13 mouse cellular contexts compared by ENCODE assay signal in the genomic region with DNA sequence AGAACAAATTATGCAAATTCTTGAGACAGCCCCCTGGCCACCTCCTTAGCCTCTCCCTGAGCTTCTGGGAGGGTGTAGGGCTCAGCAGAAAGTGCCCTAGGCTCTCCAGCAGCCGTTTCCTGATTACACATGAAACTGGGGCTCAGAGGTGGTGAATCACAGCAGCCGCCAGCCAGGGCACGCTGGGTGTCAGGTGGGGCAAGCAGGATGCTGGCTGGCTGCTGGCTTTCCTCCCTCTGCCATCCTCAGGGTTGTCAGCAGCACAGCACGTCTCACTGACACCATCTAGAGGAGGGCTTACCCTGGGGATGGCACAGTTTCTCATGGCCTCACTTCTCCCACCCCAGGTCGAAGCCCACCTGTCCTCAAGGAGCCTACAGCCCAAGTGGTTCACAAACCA. TPM values are rescaled to one million over a fixed set of nuclear protein-coding genes. Genes with fewer than 3 reads are reported as not detected.
A peak's percentile ranks its signal among the peaks of the same experiment; 100 is the strongest.
DNase-seq lines count a peak whose midpoint lies in the region; ATAC-seq and TF ChIP-seq lines count a peak whose summit lies in the region.
"Had no signal": no experiment of that assay in that cellular context is flagged by ENCODE, and none has a peak within 500 bp of the region (broad histone marks: within the 10 kb centered on the region; RNA-seq: fewer than 3 reads in every experiment).

No protein-coding gene starts in this region.

- CTCF ChIA-PET in Patski (lab: Charles Lee): interaction anchor here (5.1 to 10.1 kb wide), 2 partner anchors 23 to 42 kb away, joined by 34 to 144 read pairs; partner anchors contain the start of gene Lgals2

- intact Hi-C loops in heart, postnatal 14 days (cut with DNase I): no loop called here

- 16% methylated on average over 5 of the region's 5 CpGs for WGBS in hindbrain, embryonic 13.5 days
- 25% methylated on average over 5 of the region's 5 CpGs for WGBS in hindbrain, embryonic 12.5 days
- 18% methylated on average over 5 of the region's 5 CpGs for WGBS in neural tube, embryonic 15.5 days

- POLR2A ChIA-PET in Patski (lab: Charles Lee): interaction anchor here (2.3 to 3.6 kb wide), 2 partner anchors 19 to 22 kb away, joined by 6 to 14 read pairs; no protein-coding TSS in a partner anchor

- H3K4me3 ChIP-seq in hindbrain, embryonic 13.5 days: no peak overlapping the region
- H3K4me3 ChIP-seq in hindbrain, embryonic 12.5 days: no peak overlapping the region
- H3K4me3 ChIP-seq in neural tube, embryonic 15.5 days (replicated peaks): no peak overlapping the region
- H3K4me3 ChIP-seq: gastrocnemius, adult 2 months; left cerebral cortex, adult 2 months had no signal

- ATAC-seq in hindbrain, embryonic 13.5 days (ENCODE audit: low FRiP score): no peak
- ATAC-seq in hindbrain, embryonic 12.5 days (ENCODE audit: low FRiP score): no peak
- ATAC-seq in Patski: peak; percentile 60
- ATAC-seq in neural tube, embryonic 15.5 days (ENCODE audit: low FRiP score): no peak

- H3K9ac ChIP-seq in hindbrain, embryonic 13.5 days: peak overlapping the region; percentile 36; the same call in 1 of the 2 replicates
- no peak overlapping the region for H3K9ac ChIP-seq in hindbrain, embryonic 12.5 days
- 0 out of 2 replicates have a peak overlapping the region, but pooled peaks have one; percentile 28 for H3K9ac ChIP-seq in neural tube, embryonic 15.5 days (replicated peaks)

- H3K27ac ChIP-seq in hindbrain, embryonic 13.5 days: no peak overlapping the region
- no peak overlapping the region for H3K27ac ChIP-seq in hindbrain, embryonic 12.5 days
- H3K27ac ChIP-seq in neural tube, embryonic 15.5 days (replicated peaks): no peak overlapping the region
- H3K27ac ChIP-seq: gastrocnemius, adult 2 months; left cerebral cortex, adult 2 months had no signal

- no peak overlapping the region for H3K4me2 ChIP-seq in hindbrain, embryonic 13.5 days
- no peak overlapping the region for H3K4me2 ChIP-seq in hindbrain, embryonic 12.5 days (replicated peaks)
- no peak overlapping the region for H3K4me2 ChIP-seq in neural tube, embryonic 15.5 days

- H3K4me1 ChIP-seq in hindbrain, embryonic 13.5 days (replicated peaks): peaks cover 28% of the 10 kb centered on the region
- H3K4me1 ChIP-seq in hindbrain, embryonic 12.5 days: peaks cover 19% of the 10 kb centered on the region
- peaks cover 23% of the 10 kb centered on the region for H3K4me1 ChIP-seq in neural tube, embryonic 15.5 days

- no peaks in the 10 kb centered on the region for H3K9me3 ChIP-seq in hindbrain, embryonic 13.5 days
- no peaks in the 10 kb centered on the region for H3K9me3 ChIP-seq in hindbrain, embryonic 12.5 days (replicated peaks)
- no peaks in the 10 kb centered on the region for H3K9me3 ChIP-seq in neural tube, embryonic 15.5 days (replicated peaks)

- H3K27me3 ChIP-seq in hindbrain, embryonic 13.5 days: peaks cover 23% of the 10 kb centered on the region
- peaks cover 20% of the 10 kb centered on the region for H3K27me3 ChIP-seq in hindbrain, embryonic 12.5 days
- no peaks in the 10 kb centered on the region for H3K27me3 ChIP-seq in Patski
- H3K27me3 ChIP-seq in neural tube, embryonic 15.5 days (replicated peaks): peaks cover 22% of the 10 kb centered on the region

- no peak for TF ChIP-seq CTCF in Patski (IDR thresholded peaks at IDR 0.05)

- in situ Hi-C loops in Patski (cut with MboI; ENCODE audit: low pct_unique_long_range_greater_than_20kb): no loop called here

- no peaks in the 10 kb centered on the region for H3K36me3 ChIP-seq in hindbrain, embryonic 13.5 days
- H3K36me3 ChIP-seq in hindbrain, embryonic 12.5 days: no peaks in the 10 kb centered on the region
- H3K36me3 ChIP-seq in neural tube, embryonic 15.5 days: no peaks in the 10 kb centered on the region

- DNase-seq in 3T3-L1 (ENCODE audit: low read depth, low spot score) (peak; percentile 75), Patski (ENCODE audit: low read depth, low spot score) (no peak)
- no peak for DNase-seq in adrenal gland, postnatal 4 days (ENCODE audit: low spot score in 2 of 2)
- no peak for DNase-seq in heart, postnatal 14 days
- DNase-seq in ovary, postnatal 10 days (ENCODE audit: low spot score): no peak
- DNase-seq: adrenal gland, postnatal 25 days; cerebellum, adult 9-10 months; gastrocnemius, adult 2 months had no signal

RNA-seq across cellular contexts. Expression of gene Cdc42ep1, which starts 14.1 kb away (rescaled TPM):
- polyA plus RNA-seq in hindbrain, embryonic 13.5 days (2015; fragmentation: Nextera tagmentation; extraction: Ambion mirVana): 9.5 and 11.0 TPM in 2 replicates
- polyA plus RNA-seq in hindbrain, embryonic 12.5 days (2016; fragmentation: Nextera tagmentation; extraction: Ambion mirVana): 15.1 and 15.6 TPM in 2 replicates
- polyA plus RNA-seq in Patski (2021): 111 TPM
- 12.0 and 16.2 TPM in 2 replicates for polyA plus RNA-seq in neural tube, embryonic 15.5 days (2015; fragmentation: Nextera tagmentation; extraction: Ambion mirVana)
- 10 to 100 TPM; 56.7 to 59.1 TPM for total RNA-seq in adrenal gland, postnatal 4 days (2021)
- 10 to 100 TPM; 47.5 to 50.8 TPM for total RNA-seq in heart, postnatal 14 days (2021)
- total RNA-seq: neutrophil, adult 5-6 weeks had no signal

RNA-seq across cellular contexts. Expression of gene Card10, which starts 25.5 kb away (rescaled TPM):
- 1.6 TPM in 2 replicates for polyA plus RNA-seq in hindbrain, embryonic 13.5 days (2015; fragmentation: Nextera tagmentation; extraction: Ambion mirVana)
- polyA plus RNA-seq in hindbrain, embryonic 12.5 days (2016; fragmentation: Nextera tagmentation; extraction: Ambion mirVana): 2.7 and 2.9 TPM in 2 replicates
- 22.6 TPM for polyA plus RNA-seq in Patski (2021)
- polyA plus RNA-seq in neural tube, embryonic 15.5 days (2015; fragmentation: Nextera tagmentation; extraction: Ambion mirVana): 1.9 and 3.7 TPM in 2 replicates
- total RNA-seq in adrenal gland, postnatal 4 days (2021): 10 to 100 TPM; 11.8 to 14.5 TPM
- total RNA-seq in heart, postnatal 14 days (2021): 10 to 100 TPM; 20.3 to 20.6 TPM

RNA-seq across cellular contexts. Expression of gene Lgals2, which starts 27.0 kb away (rescaled TPM):
- not detected in 2 replicates for polyA plus RNA-seq in hindbrain, embryonic 13.5 days (2015; fragmentation: Nextera tagmentation; extraction: Ambion mirVana)
- not detected in 2 replicates for polyA plus RNA-seq in hindbrain, embryonic 12.5 days (2016; fragmentation: Nextera tagmentation; extraction: Ambion mirVana)
- polyA plus RNA-seq in Patski (2021): 0.90 TPM
- polyA plus RNA-seq in neural tube, embryonic 15.5 days (2015; fragmentation: Nextera tagmentation; extraction: Ambion mirVana): 26.1 TPM in 1 of 2 replicates, not detected in the other
- 1 to 10 TPM; 2.6 to 2.9 TPM for total RNA-seq in adrenal gland, postnatal 4 days (2021)
- total RNA-seq in heart, postnatal 14 days (2021): under 1 TPM in 1 of 2 experiments, not detected in 1; 0.53 TPM
- total RNA-seq: adrenal gland, postnatal 25 days; gastrocnemius, adult 2 months; left cerebral cortex, adult 2 months; neutrophil, adult 5-6 weeks had no signal

RNA-seq across cellular contexts. Expression of gene Gga1, which starts 48.7 kb away (rescaled TPM):
- polyA plus RNA-seq in hindbrain, embryonic 13.5 days (2015; fragmentation: Nextera tagmentation; extraction: Ambion mirVana): 49.9 and 50.6 TPM in 2 replicates
- 54.3 and 58.7 TPM in 2 replicates for polyA plus RNA-seq in hindbrain, embryonic 12.5 days (2016; fragmentation: Nextera tagmentation; extraction: Ambion mirVana)
- polyA plus RNA-seq in Patski (2021): 60.7 TPM
- 42.6 and 44.1 TPM in 2 replicates for polyA plus RNA-seq in neural tube, embryonic 15.5 days (2015; fragmentation: Nextera tagmentation; extraction: Ambion mirVana)
- 10 to 100 TPM; 58.8 to 65.5 TPM for total RNA-seq in adrenal gland, postnatal 4 days (2021)
- 10 to 100 TPM; 38.4 to 39.7 TPM for total RNA-seq in heart, postnatal 14 days (2021)

RNA-seq across cellular contexts. Expression of gene Mfng, which starts 55.0 kb away (rescaled TPM):
- 36.7 and 40.1 TPM in 2 replicates for polyA plus RNA-seq in hindbrain, embryonic 13.5 days (2015; fragmentation: Nextera tagmentation; extraction: Ambion mirVana)
- 51.7 and 58.0 TPM in 2 replicates for polyA plus RNA-seq in hindbrain, embryonic 12.5 days (2016; fragmentation: Nextera tagmentation; extraction: Ambion mirVana)
- not detected for polyA plus RNA-seq in Patski (2021)
- polyA plus RNA-seq in neural tube, embryonic 15.5 days (2015; fragmentation: Nextera tagmentation; extraction: Ambion mirVana): 14.5 and 22.6 TPM in 2 replicates
- total RNA-seq in adrenal gland, postnatal 4 days (2021): 10 to 100 TPM; 18.3 to 20.0 TPM
- total RNA-seq in heart, postnatal 14 days (2021): 10 to 100 TPM; 14.0 to 14.6 TPM
